Mouse (Mus musculus): ENCODE measurements around the gene Nprl2. TPM values are rescaled to one million over a fixed set of nuclear protein-coding genes. Genes with fewer than 3 reads are reported as not detected.

Gene Nprl2
- polyA plus RNA-seq (2012; rRNA removed): 34.7 and 40.3 TPM in 2 replicates

DNA sequence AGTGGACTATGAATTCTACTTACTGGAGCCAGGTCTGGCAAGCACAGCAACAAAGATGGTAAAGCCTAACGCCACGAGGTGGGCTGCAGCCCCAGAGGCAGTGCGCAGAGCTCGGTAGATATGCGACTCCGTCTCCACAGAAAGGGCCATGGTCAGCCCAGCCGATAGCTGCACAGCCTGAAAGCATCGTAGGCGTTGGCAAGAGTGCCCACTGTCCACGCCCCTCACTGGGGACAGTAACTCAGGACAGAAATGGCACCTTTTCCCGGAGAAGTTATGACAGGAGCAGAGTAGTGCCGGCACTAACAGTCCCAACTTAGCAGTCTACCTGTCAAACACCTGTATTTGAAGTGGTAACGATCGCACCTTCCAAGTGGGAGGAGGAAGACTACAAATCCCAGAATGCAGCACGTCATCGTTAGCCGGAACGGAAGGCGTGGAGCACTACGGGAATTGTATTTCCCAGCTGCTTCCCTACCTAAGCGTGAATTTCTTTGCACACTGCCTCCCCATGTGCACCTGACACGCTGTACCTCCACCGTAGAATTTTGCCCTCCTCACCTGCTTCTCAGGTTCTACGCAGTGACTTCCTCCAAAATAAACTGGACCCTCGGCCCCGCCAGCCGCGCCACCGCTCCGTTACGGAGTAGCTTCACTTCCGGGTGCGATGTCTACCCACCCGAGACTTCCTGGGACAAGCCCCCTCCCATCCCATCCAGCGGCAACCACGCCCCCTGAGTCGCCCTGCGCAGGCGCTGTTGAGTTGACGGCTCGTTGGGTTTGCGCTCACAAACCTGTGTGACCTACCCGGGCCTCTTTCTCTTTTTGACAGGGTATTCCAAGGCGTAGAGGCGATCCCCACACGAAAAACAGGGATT, at the start of gene Nprl2, which contains the start of gene Cyb561d2:
TSS of gene Nprl2 (plus strand) at position 753 of the 878 bp plus-strand sequence.
TSS of gene Cyb561d2 (minus strand) at position 720 of the 878 bp plus-strand sequence.
- no peaks in the 10 kb centered on the region; the same call in none of the 2 replicates for H3K36me3 ChIP-seq (ENCODE audit: control insufficient read depth, insufficient read depth, low read length)
- H3K4me1 ChIP-seq (ENCODE audit: control insufficient read depth, insufficient read depth, low read length): peaks cover 17% of the 10 kb centered on the region
- H3K27ac ChIP-seq (ENCODE audit: control insufficient read depth, insufficient read depth, low read depth, low read length): peak within 1 kb of the TSS; percentile 85
- no peak for TF ChIP-seq CTCF (IDR thresholded peaks at IDR 0.05; ENCODE audit: control insufficient read depth, insufficient read depth, insufficient replicate concordance, low read depth, low read length)
- TF ChIP-seq POLR2A (IDR thresholded peaks at IDR 0.05; ENCODE audit: control insufficient read depth, low read depth, low read length): peak; percentile 61
- H3K27me3 ChIP-seq (ENCODE audit: control insufficient read depth, insufficient read depth, low read length): no peaks in the 10 kb centered on the region
- peak within 1 kb of the TSS; percentile 92 for H3K4me3 ChIP-seq (ENCODE audit: control insufficient read depth, low read depth, low read length)

DNA sequence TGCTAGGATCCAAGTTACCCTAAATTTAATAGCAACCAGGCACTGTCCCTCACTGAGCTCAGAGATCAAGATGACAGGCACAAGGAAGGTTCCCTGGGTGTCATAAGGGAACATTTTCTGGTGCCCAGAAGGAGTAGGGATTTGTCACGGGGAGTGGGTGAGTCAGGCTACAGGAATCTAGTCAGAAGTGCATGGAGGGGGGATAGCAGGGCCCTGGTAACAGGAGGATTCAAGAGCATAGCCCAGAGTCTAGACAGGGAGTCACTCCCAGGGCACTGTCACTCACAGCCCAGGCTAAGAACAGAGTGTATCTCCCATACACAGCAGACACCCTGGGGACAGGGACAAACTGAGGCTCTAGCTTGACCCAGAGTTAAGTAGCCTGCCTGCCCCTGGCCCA, 48.5 kb upstream of the Nprl2 start:
- H3K27me3 ChIP-seq (ENCODE audit: control insufficient read depth, insufficient read depth, low read length): no peaks in the 10 kb centered on the region
- no peak overlapping the region for H3K4me3 ChIP-seq (ENCODE audit: control insufficient read depth, low read depth, low read length)
- no peak for TF ChIP-seq CTCF (IDR thresholded peaks at IDR 0.05; ENCODE audit: control insufficient read depth, insufficient read depth, insufficient replicate concordance, low read depth, low read length)
- no peak for TF ChIP-seq POLR2A (IDR thresholded peaks at IDR 0.05; ENCODE audit: control insufficient read depth, low read depth, low read length)
- H3K27ac ChIP-seq (ENCODE audit: control insufficient read depth, insufficient read depth, low read depth, low read length): no peak overlapping the region
- H3K36me3 ChIP-seq (ENCODE audit: control insufficient read depth, insufficient read depth, low read length): no peaks in the 10 kb centered on the region
- no peaks in the 10 kb centered on the region for H3K4me1 ChIP-seq (ENCODE audit: control insufficient read depth, insufficient read depth, low read length)

DNA sequence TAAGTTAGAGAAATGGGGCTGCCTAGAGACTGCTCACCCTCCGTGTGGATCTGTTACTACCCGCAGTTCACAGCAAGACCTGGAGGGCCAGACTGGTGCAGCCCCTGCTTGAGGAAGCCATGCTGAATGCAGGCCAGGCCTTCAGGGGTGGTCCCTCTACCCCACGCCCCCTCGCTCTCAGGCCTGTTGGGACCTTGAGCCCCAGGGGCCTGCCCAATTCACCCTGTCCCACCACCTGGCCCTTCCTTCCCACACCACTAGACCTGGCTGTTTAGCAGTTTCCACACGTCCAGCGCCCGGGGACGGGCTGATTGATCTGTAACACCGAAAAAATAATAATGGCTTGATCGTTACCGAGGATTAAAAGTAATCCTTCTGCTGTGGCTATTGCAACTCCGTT, 47.8 kb upstream of the Nprl2 start:
- Histone ChIP-seq H3K27me3 (ENCODE audit: control insufficient read depth, insufficient read depth, low read length) (no peaks in the 10 kb centered on the region), H3K4me1 (ENCODE audit: control insufficient read depth, insufficient read depth, low read length) (no peaks in the 10 kb centered on the region), H3K27ac (ENCODE audit: control insufficient read depth, insufficient read depth, low read depth, low read length) (no peak overlapping the region), H3K36me3 (ENCODE audit: control insufficient read depth, insufficient read depth, low read length) (no peaks in the 10 kb centered on the region), H3K4me3 (ENCODE audit: control insufficient read depth, low read depth, low read length) (no peak overlapping the region)
- TF ChIP-seq CTCF (IDR thresholded peaks at IDR 0.05; ENCODE audit: control insufficient read depth, insufficient read depth, insufficient replicate concordance, low read depth, low read length) (no peak), POLR2A (IDR thresholded peaks at IDR 0.05; ENCODE audit: control insufficient read depth, low read depth, low read length) (no peak)

DNA sequence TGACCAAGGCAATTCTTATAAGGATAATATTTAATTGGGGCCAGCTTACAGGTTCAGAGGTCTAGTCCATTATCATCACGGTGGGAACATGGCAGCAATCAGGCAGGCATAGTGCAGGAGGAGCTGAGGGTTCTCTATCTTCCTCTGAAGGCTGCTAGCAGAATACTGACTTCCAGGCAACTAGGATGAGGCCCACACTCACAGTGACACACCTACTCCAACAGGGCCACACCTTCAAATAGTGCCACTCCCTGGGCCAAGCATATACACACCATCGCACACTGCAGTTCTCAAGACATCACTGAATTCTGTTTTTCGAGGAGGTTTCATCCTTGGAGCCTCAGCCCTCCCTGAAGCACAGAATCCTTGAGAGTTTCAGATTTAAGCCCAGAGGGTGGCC, 45.7 kb upstream of the Nprl2 start:
- Histone ChIP-seq H3K27me3 (ENCODE audit: control insufficient read depth, insufficient read depth, low read length) (no peaks in the 10 kb centered on the region), H3K27ac (ENCODE audit: control insufficient read depth, insufficient read depth, low read depth, low read length) (no peak overlapping the region), H3K36me3 (ENCODE audit: control insufficient read depth, insufficient read depth, low read length) (no peaks in the 10 kb centered on the region), H3K4me1 (ENCODE audit: control insufficient read depth, insufficient read depth, low read length) (no peaks in the 10 kb centered on the region), H3K4me3 (ENCODE audit: control insufficient read depth, low read depth, low read length) (no peak overlapping the region)
- no peak for TF ChIP-seq POLR2A (IDR thresholded peaks at IDR 0.05; ENCODE audit: control insufficient read depth, low read depth, low read length)
- TF ChIP-seq CTCF (IDR thresholded peaks at IDR 0.05; ENCODE audit: control insufficient read depth, insufficient read depth, insufficient replicate concordance, low read depth, low read length): no peak

DNA sequence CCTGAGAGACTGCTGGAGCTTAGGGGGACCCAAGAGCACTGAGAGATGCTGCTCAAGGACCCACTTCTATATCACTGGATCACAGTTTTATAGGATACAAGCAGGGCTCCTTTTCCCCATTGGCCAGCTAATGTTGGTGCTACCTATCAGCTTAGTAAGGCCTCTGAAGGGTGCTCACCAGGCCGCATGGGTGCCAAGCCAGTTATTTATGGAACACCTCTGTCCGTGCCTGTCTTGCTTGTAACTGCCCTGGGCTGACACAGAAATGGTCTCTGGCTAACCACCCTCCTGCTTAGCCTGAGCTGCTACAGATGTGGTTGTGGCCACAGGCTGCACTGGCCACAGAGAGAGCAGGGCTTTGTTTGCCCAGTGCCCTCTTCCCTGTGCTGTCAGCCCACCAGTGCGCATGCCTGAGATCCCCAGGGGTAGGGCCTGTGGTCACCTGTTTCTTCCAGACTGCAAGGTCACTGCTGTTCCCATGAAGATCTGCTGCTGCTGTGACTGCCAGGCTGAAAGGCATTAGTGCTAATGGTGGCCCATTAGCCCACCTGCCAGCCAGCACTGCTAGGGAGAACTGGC, 41.2 kb upstream of the Nprl2 start:
- TF ChIP-seq CTCF (IDR thresholded peaks at IDR 0.05; ENCODE audit: control insufficient read depth, insufficient read depth, insufficient replicate concordance, low read depth, low read length) (no peak), POLR2A (IDR thresholded peaks at IDR 0.05; ENCODE audit: control insufficient read depth, low read depth, low read length) (no peak)
- no peaks in the 10 kb centered on the region for H3K27me3 ChIP-seq (ENCODE audit: control insufficient read depth, insufficient read depth, low read length)
- no peak overlapping the region for H3K4me3 ChIP-seq (ENCODE audit: control insufficient read depth, low read depth, low read length)
- no peaks in the 10 kb centered on the region for H3K4me1 ChIP-seq (ENCODE audit: control insufficient read depth, insufficient read depth, low read length)
- H3K36me3 ChIP-seq (ENCODE audit: control insufficient read depth, insufficient read depth, low read length): no peaks in the 10 kb centered on the region
- H3K27ac ChIP-seq (ENCODE audit: control insufficient read depth, insufficient read depth, low read depth, low read length): no peak overlapping the region

DNA sequence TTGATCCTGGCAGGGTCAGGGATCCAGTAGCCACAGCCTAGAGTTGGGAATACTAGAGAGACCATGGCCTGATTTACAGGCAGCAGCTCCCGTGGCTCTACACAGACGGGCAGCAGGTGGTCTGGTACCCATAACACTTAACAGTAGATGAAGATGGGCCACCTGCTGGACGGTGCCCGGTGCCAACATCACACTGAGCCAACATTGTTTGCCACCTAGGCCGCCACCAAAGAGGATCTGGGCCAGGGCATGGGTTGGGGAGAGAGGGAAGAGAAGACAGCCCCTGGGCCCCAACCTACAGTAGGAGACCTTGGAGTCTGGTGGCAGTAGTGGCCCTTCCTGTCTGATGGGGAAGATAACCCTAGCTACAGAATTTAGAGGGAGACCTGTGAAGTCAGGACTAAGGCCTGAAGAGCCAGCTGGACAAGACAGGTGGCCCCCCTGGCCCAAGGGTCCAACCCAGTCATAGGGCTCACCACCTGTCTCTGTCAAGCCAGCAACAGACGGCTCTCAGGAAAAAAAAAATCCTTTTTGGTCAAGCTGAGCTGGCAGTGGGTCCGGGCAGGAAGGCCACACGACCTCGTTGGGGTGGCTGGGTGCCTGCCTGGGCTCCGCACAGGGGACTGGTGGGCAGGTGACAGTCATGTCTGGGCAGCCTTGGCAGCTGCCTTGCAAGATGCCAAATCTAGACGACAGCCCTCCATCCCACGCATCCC, 39.7 kb upstream of the Nprl2 start:
- H3K4me1 ChIP-seq (ENCODE audit: control insufficient read depth, insufficient read depth, low read length): no peaks in the 10 kb centered on the region
- TF ChIP-seq POLR2A (IDR thresholded peaks at IDR 0.05; ENCODE audit: control insufficient read depth, low read depth, low read length) (no peak), CTCF (IDR thresholded peaks at IDR 0.05; ENCODE audit: control insufficient read depth, insufficient read depth, insufficient replicate concordance, low read depth, low read length) (no peak)
- H3K27ac ChIP-seq (ENCODE audit: control insufficient read depth, insufficient read depth, low read depth, low read length): no peak overlapping the region
- no peak overlapping the region for H3K4me3 ChIP-seq (ENCODE audit: control insufficient read depth, low read depth, low read length)
- no peaks in the 10 kb centered on the region for H3K27me3 ChIP-seq (ENCODE audit: control insufficient read depth, insufficient read depth, low read length)
- no peaks in the 10 kb centered on the region for H3K36me3 ChIP-seq (ENCODE audit: control insufficient read depth, insufficient read depth, low read length)
